Mouse (Mus musculus): ENCODE results near the gene Fndc1. TPM values are rescaled to one million over a fixed set of nuclear protein-coding genes. Genes with fewer than 3 reads are reported as not detected.

Fndc1 gene
- total RNA-seq, 2 experiments from 2014 or later, result not detected

- no peak for ATAC-seq (replicated peaks; ENCODE audit: poor library complexity, severe bottlenecking)
Measured at GRCm38 (mm10) chr17:7717945-7718344, 109.2 kb downstream of the Fndc1 start.

- no peak for ATAC-seq (replicated peaks; ENCODE audit: poor library complexity, severe bottlenecking)
Measured at GRCm38 (mm10) chr17:7713020-7713419, 114.1 kb downstream of the Fndc1 start.

GRCm38 (mm10) chr17:7707073-7707472 is 120.0 kb downstream of the Fndc1 start:
- no peak for ATAC-seq (replicated peaks; ENCODE audit: poor library complexity, severe bottlenecking)

GRCm38 (mm10) chr17:7690271-7690670 is 136.8 kb downstream of the Fndc1 start:
- ATAC-seq (replicated peaks; ENCODE audit: poor library complexity, severe bottlenecking), result no peak

Other genes with a start within 250 kb of the Fndc1 start
- 21.8 and 23.3 TPM in 2 replicates for gene Tagap, start 98.7 kb upstream of the Fndc1 start, total RNA-seq (2014; fragmentation: Nextera tagmentation)
- 19.3 and 21.8 TPM in 2 replicates for gene Tagap, start 98.7 kb upstream of the Fndc1 start, total RNA-seq (2017)
- 14.5 and 28.2 TPM in 2 replicates for gene Rsph3a, start 118.3 kb upstream of the Fndc1 start, total RNA-seq (2014; fragmentation: Nextera tagmentation)
- 61.7 and 125 TPM in 2 replicates for gene Rsph3a, start 118.3 kb upstream of the Fndc1 start, total RNA-seq (2017)